Mouse (Mus musculus) forebrain, embryonic 16.5 days (tissue): ENCODE results near the gene Sinhcaf. TPM values are rescaled to one million over a fixed set of nuclear protein-coding genes. Genes with fewer than 3 reads are reported as not detected.

Source experiments
- ATAC-seq: fragments of 200-750 bp; cut with Nextera tagmentation; 2 replicates; pipeline ENCODE4 v1.8.0; 2017; ENCODE audit warnings: mild to moderate bottlenecking, moderate library complexity
- H3K27ac ChIP-seq: fragments of 300-500 bp; sonication (generic); 2 replicates; pipeline ENCODE4 v1.5.1; 2014; ENCODE audit warnings: low read length, control low read depth
- H3K27me3 ChIP-seq: fragments of 300-500 bp; sonication (generic); replicated peaks from 2 replicates; pipeline ENCODE4 v1.6.1; 2014; ENCODE audit warnings: low read length; ENCODE audit not compliant: control insufficient read depth, insufficient read depth
- H3K36me3 ChIP-seq: fragments of 300-500 bp; sonication (generic); 2 replicates; pipeline ENCODE4 v1.6.1; 2014; ENCODE audit not compliant: control insufficient read depth, insufficient read depth
- H3K4me1 ChIP-seq: fragments of 300-500 bp; sonication (generic); replicated peaks from 2 replicates; pipeline ENCODE4 v1.6.1; 2014; ENCODE audit warnings: low read length; ENCODE audit not compliant: control insufficient read depth, insufficient read depth
- H3K4me2 ChIP-seq: fragments of 300-500 bp; sonication (generic); 2 replicates; pipeline ENCODE4 v1.6.1; 2014; ENCODE audit warnings: mild to moderate bottlenecking, low read length, control low read depth
- H3K4me3 ChIP-seq: fragments of 300-500 bp; sonication (generic); replicated peaks from 2 replicates; pipeline ENCODE4 v1.5.1; 2014; ENCODE audit warnings: mild to moderate bottlenecking, low read length, control low read depth
- H3K9ac ChIP-seq: fragments of 300-500 bp; sonication (generic); replicated peaks from 2 replicates; pipeline ENCODE4 v1.6.1; 2014; ENCODE audit warnings: low read depth, low read length, control low read depth
- H3K9me3 ChIP-seq: fragments of 300-500 bp; sonication (generic); 2 replicates; pipeline ENCODE4 v1.6.1; 2016; ENCODE audit warnings: low read length; ENCODE audit not compliant: control insufficient read depth
- WGBS: fragments of 180-500 bp; shearing (Covaris S2); extraction: QIAGEN DNeasy Blood & Tissue Kit; methylation state at CpG from one replicate; pipeline ENCODE4 v1.1.7; 2014; 5-methylcytosine and 5-hydroxymethylcytosine counted together
- polyA plus RNA-seq: library from polyadenylated mRNA; unstranded; fragments of >200 nt; fragmentation: Nextera tagmentation; extraction: Ambion mirVana; gene quantifications from 2 replicates; pipeline ENCODE4 v1.2.1, GENCODE M21; 2015

Sinhcaf gene
- polyA plus RNA-seq, 1 experiment from 2014 or later: 106 TPM

DNA sequence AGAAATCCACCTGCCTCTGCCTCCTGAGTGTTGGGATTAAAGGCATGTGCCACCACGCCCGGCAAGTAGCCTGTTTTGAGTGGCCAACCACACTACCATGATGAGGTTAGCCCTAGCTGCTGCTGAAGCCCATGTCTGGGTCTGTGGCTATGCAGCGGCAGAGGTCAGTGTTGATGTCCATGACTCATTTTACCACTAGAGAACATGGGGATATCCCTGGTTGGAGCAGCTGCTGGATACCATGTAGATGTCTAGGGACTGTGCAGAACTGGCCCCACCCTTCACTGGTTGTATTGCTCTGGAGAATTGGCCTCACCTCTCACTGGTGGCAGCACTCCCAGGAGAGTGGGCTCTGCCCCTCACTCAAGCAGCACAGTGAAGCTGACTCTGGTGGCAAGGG is 28.8 kb upstream of the Sinhcaf start:
- H3K4me1 ChIP-seq: no peaks in the 10 kb centered on the region
- no peak overlapping the region for H3K4me2 ChIP-seq
- no peak overlapping the region for H3K9ac ChIP-seq
- H3K27ac ChIP-seq: no peak overlapping the region
- no peaks in the 10 kb centered on the region for H3K36me3 ChIP-seq
- ATAC-seq: no peak
- 88% methylated on average over 3 of the region's 3 CpGs for WGBS
- no peak overlapping the region for H3K4me3 ChIP-seq
- no peaks in the 10 kb centered on the region for H3K9me3 ChIP-seq
- no peaks in the 10 kb centered on the region for H3K27me3 ChIP-seq

DNA sequence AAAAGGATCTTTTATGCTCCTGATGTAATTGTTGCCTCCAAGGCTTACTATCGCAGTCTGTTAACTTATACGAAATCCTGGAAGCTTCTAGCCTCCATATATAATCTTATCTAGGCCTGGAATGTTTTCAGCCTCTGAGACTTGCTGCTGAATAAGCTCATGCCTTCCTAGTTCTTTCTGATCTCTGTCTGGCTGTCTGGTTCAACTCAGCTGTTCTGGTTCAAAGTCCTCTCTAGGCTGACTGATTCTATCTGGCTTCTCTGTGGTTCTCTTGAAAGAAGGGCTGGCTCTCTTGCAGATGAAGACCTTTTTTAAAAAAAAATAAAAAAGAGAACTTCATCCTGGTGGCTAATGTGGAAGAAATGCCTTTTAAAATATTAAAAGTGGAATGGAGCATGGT is 26.6 kb upstream of the Sinhcaf start:
- Histone ChIP-seq H3K27me3 (no peaks in the 10 kb centered on the region), H3K36me3 (no peaks in the 10 kb centered on the region), H3K4me1 (no peaks in the 10 kb centered on the region), H3K4me2 (no peak overlapping the region), H3K27ac (no peak overlapping the region), H3K4me3 (no peak overlapping the region), H3K9me3 (no peaks in the 10 kb centered on the region), H3K9ac (no peak overlapping the region)
- ATAC-seq: no peak
- 66% methylated on average over 2 of the region's 2 CpGs for WGBS

DNA sequence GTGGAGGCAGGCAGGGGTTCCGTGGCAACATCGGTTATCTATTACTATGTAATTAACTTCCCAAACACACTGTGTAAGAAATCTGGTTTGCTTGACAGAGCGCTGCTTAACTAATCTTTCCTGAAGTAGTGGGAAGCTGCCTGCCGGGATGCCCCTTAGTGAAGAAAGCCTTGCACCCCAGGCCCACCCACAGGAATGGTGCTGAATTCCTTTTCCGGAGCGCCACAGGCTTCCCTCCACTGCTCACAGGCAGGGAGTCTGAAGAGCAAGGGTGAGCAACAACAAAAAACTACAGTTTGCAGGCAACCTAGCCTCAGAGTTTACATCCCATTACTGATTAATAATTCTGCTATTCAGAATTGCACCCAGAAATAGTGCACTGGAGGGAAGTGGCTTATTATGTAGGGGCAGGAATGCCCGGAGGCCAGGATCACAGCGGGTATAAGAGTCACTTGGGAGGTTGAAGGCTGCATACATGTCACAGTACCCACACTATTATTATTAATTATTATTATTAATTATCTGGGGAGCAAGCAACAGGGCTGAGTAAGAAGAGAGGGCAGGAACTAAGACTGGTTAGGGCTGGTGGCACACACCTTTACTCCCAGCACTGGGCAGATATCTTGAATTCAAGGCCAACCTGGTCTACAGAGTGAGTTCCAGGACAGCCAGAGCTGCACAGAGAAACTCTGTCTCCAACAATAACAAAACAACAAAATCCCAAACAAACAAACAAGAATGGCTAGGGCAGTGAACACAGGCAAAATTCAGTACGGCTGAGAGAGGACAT is 26.0 kb upstream of the Sinhcaf start:
- Histone ChIP-seq H3K27me3 (no peaks in the 10 kb centered on the region), H3K4me3 (no peak overlapping the region), H3K4me1 (no peaks in the 10 kb centered on the region), H3K36me3 (no peaks in the 10 kb centered on the region), H3K27ac (no peak overlapping the region), H3K9me3 (no peaks in the 10 kb centered on the region), H3K4me2 (no peak overlapping the region), H3K9ac (no peak overlapping the region)
- no peak for ATAC-seq
- 22% methylated on average over 9 of the region's 9 CpGs for WGBS

DNA sequence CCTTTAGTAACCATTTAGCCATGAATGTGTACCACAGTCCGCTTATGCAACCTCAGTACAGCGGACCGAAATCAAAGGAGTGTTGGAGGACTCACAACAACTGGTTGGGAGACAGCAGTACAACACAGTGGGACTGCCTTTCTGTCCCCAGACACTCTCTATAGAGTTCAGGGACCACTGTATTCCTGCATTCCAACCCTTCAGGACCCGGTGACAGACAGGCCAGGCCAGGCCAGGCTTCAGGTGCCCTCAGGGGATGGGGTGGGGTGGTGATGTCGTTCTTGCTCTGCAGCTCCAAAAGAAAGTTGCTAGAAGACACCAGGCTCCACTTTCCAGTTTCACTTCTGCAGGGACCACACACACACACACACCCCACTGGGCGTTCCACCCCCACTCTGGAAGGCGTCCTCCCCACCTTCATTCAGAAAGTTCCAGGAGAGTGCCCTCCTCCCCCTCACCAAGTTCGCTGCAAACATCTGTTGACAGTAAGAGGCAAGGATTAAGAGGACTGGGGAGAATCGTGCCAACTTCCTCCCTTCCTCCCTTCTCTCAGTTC is 25.2 kb upstream of the Sinhcaf start:
- no peak for ATAC-seq
- Histone ChIP-seq H3K4me3 (no peak overlapping the region), H3K27me3 (no peaks in the 10 kb centered on the region), H3K27ac (no peak overlapping the region), H3K9ac (no peak overlapping the region), H3K4me2 (no peak overlapping the region), H3K36me3 (no peaks in the 10 kb centered on the region), H3K9me3 (no peaks in the 10 kb centered on the region), H3K4me1 (no peaks in the 10 kb centered on the region)
- whole genome bisulfite sequencing: 35% methylated on average over 9 of the region's 9 CpGs

DNA sequence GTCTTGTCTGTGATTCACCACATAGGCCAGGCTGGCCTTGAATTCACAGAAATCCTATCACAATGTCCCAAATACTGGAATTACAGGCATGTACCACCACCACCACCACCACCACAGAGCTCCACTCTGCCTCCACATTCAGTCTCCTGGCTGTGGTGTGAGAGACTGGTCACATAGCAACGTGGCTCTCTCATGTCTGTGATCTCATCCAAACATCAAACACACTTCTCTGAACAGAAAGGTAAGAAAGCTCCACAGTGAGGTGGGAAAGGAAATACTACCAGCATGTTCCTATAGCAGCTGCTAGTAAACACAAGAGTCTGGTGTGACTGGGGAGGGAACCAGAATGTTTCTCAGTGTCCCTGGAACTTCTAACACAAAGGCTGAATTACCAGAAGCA is 15.0 kb upstream of the Sinhcaf start:
- Histone ChIP-seq H3K27me3 (no peaks in the 10 kb centered on the region), H3K4me3 (no peak overlapping the region), H3K36me3 (no peaks in the 10 kb centered on the region), H3K9me3 (no peaks in the 10 kb centered on the region), H3K27ac (no peak overlapping the region), H3K9ac (no peak overlapping the region), H3K4me2 (no peak overlapping the region), H3K4me1 (no peaks in the 10 kb centered on the region)
- WGBS: 57% methylated on average over 1 of the region's 1 CpGs
- ATAC-seq: no peak

DNA sequence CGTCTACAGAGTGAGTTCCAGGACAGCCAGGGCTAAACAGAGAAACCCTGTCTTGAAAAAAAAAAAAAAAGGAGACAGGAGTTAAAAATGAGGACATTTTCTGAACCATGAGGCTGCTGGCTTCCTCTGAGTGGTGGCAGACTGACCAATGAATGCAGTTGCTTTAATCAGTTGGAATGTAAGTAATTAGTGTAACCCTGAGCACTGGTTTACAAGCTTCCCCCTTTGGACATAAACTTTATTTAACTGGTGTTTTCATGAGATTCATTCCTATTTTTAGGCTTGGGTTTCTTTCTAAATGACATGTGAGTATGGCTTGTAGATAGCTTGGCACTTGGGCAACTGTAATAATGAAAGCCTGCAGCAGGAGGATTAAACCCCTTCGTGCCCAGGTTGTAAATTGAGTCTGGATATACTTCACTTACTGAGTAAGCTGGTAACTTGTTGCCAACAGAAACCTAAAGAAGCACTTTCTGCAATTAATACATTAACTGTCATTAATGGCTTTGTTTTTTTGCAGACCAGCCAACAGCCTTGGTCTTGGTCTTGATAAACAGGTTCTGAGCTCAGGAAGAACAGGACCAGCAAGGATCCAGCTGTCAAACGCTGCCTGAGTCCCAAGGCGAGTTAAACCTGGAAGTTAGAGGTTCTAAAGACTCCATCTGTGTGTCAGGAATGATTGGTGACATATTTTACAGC is 13.4 kb upstream of the Sinhcaf start:
- H3K9ac ChIP-seq: no peak overlapping the region
- no peaks in the 10 kb centered on the region for H3K4me1 ChIP-seq
- no peaks in the 10 kb centered on the region for H3K36me3 ChIP-seq
- H3K4me2 ChIP-seq: no peak overlapping the region
- 59% methylated on average over 4 of the region's 4 CpGs for WGBS
- ATAC-seq: no peak
- H3K27ac ChIP-seq: no peak overlapping the region
- H3K27me3 ChIP-seq: no peaks in the 10 kb centered on the region
- no peaks in the 10 kb centered on the region for H3K9me3 ChIP-seq
- H3K4me3 ChIP-seq: no peak overlapping the region

DNA sequence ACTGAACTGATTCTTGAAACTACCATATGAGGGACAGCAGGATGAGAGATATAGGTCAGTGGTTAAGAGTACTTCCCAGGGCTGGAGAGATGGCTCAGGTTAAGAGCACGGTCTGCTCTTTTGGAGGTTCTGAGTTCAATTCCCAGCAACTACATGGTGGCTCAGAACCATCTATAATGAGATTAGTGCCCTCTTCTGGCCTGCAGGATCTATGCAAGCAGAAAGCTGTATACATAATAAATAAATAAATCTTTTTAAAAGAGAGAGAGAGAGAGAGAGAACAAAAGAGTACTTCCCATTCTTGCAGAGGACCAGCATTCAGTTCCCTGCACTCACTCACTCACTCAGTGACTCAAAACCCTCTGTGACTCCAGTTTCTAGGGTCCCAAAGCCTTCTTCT is 12.4 kb upstream of the Sinhcaf start:
- no peaks in the 10 kb centered on the region for H3K36me3 ChIP-seq
- WGBS: 100% methylated on average over 1 of the region's 1 CpGs
- H3K4me2 ChIP-seq: no peak overlapping the region
- H3K9me3 ChIP-seq: no peaks in the 10 kb centered on the region
- H3K27ac ChIP-seq: no peak overlapping the region
- H3K4me1 ChIP-seq: no peaks in the 10 kb centered on the region
- no peak overlapping the region for H3K9ac ChIP-seq
- no peaks in the 10 kb centered on the region for H3K27me3 ChIP-seq
- ATAC-seq: no peak
- H3K4me3 ChIP-seq: no peak overlapping the region

DNA sequence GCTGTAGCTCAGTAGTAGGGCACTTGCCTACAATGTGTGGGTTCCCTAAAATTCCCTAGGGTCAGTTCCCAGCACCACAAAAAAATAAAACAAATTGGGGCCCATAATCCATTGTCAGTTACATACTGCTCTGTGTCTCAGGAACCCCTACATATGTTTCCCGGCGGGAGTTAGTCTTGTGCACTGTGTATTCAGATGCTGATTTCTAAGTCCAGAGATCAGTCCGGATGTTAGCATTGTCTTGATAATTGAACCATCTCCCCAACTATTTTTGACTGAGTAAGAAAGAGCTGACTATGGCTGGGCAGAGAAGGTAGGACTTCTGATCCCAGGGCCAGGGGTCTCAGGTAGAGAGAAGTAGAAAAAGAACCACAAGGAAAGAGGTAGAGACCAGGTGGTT is 10.8 kb upstream of the Sinhcaf start:
- Histone ChIP-seq H3K27ac (no peak overlapping the region), H3K9me3 (no peaks in the 10 kb centered on the region), H3K36me3 (no peaks in the 10 kb centered on the region), H3K27me3 (no peaks in the 10 kb centered on the region), H3K4me1 (no peaks in the 10 kb centered on the region), H3K4me2 (no peak overlapping the region), H3K4me3 (no peak overlapping the region), H3K9ac (no peak overlapping the region)
- ATAC-seq: no peak
- WGBS: 84% methylated on average over 3 of the region's 3 CpGs

DNA sequence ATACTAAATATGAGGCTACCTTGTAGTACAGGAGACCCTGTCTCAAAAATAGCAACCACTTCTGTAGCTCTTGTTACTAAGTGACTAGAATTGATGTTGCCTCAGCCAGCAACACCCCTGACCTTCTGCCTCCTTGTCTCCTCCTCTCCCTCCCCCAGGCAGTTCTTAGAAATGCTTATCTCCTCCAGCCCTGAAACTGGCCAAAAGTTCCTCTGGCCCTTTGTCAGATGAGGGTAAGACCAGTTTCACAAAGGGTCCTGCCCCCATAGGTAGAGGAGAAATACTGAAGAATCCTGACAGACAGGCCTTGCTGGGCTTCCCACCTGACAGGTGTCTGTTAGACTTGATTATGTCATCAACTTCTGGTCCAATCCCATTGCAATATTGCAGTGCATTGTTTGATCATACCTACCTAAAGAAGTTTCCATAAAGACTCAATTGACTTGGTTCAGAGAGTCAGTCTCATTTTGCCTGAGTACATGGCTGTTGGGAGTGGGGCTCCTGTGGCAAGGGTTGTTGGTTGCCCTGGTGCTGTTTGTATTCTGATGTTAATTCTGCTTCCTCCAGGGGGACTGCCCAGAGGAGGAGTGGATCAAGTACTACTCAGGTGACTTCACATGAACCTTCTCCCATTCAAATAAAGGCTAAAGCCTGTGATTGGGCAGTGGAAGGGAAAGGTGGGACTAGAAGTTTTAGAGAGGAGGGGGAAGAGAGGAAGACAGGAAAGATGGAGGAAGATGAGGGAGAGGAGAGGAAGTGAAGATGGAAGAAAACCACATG is 9.6 kb upstream of the Sinhcaf start:
- Histone ChIP-seq H3K9ac (no peak overlapping the region), H3K27me3 (no peaks in the 10 kb centered on the region), H3K4me2 (no peak overlapping the region), H3K4me3 (no peak overlapping the region), H3K4me1 (no peaks in the 10 kb centered on the region), H3K9me3 (no peaks in the 10 kb centered on the region), H3K36me3 (no peaks in the 10 kb centered on the region), H3K27ac (no peak overlapping the region)
- no peak for ATAC-seq
